Mouse (Mus musculus): ENCODE results near the gene Tek.

Tek gene

GRCm38 (mm10) chr4:94826891-94827290 lies 87.8 kb downstream of the Tek start:
- no peak for DNase-seq

- DNase-seq, result no peak
Observed at GRCm38 (mm10) chr4:94827429-94827828, 88.3 kb downstream of the Tek start.

- no peak for DNase-seq
Observed at GRCm38 (mm10) chr4:94829924-94830386, 90.9 kb downstream of the Tek start.

GRCm38 (mm10) chr4:94837061-94837460 lies 98.0 kb downstream of the Tek start:
- DNase-seq, result no peak

GRCm38 (mm10) chr4:94853301-94853700 lies 114.2 kb downstream of the Tek start:
- DNase-seq, result no peak

- no peak for DNase-seq
Observed at GRCm38 (mm10) chr4:94854270-94854669, 115.2 kb downstream of the Tek start.

GRCm38 (mm10) chr4:94855201-94855600 lies 116.1 kb downstream of the Tek start:
- no peak for DNase-seq

- DNase-seq, result no peak
Observed at GRCm38 (mm10) chr4:94900744-94901143, 161.7 kb downstream of the Tek start.

- DNase-seq, result no peak
Observed at GRCm38 (mm10) chr4:94901780-94902179, 162.7 kb downstream of the Tek start.
